Mouse (Mus musculus) brown adipose tissue, adult 24 weeks (tissue): ENCODE results near the gene Krtap19-3. TPM values are rescaled to one million over a fixed set of nuclear protein-coding genes. Genes with fewer than 3 reads are reported as not detected.

Experiments used
- H3K27ac ChIP-seq: fragments of 200-500 bp; replicated peaks from 2 replicates; pipeline ENCODE4 v1.5.1; 2012; ENCODE audit warnings: low read depth, mild to moderate bottlenecking, low read length
- H3K4me1 ChIP-seq: fragments of 200-500 bp; 2 replicates; pipeline ENCODE4 v1.6.1; 2012; ENCODE audit warnings: low read length, mixed read lengths; ENCODE audit not compliant: control insufficient read depth, insufficient read depth, insufficient read length
- H3K4me3 ChIP-seq: fragments of 200-500 bp; 2 replicates; pipeline ENCODE4 v1.5.1; 2012; ENCODE audit warnings: low read depth, mild to moderate bottlenecking, low read length, moderate library complexity; ENCODE audit not compliant: insufficient read depth
- polyA plus RNA-seq: library from polyadenylated mRNA; stranded (reverse); fragments of >200 nt; gene quantifications from 2 replicates; pipeline ENCODE4 v1.2.4, GENCODE M21; 2012; ENCODE audit not compliant: missing spikeins, insufficient read depth, insufficient read length

The Krtap19-3 gene
- not detected in 2 replicates for polyA plus RNA-seq

- no peak within 1 kb of the TSS for H3K27ac ChIP-seq
Observed at GRCm38 (mm10) chr16:88877938-88878337, at the start of gene Krtap19-3. Gene Krtap19-3 (minus strand): TSS chr16:88878038.

GRCm38 (mm10) chr16:88896357-88896756 is 18.5 kb upstream of the Krtap19-3 start, which contains the start of gene Krtap19-5:
Gene Krtap19-5 (minus strand): TSS chr16:88896457.
- Histone ChIP-seq H3K4me3 (no peak within 1 kb of the TSS), H3K4me1 (no peaks in the 10 kb centered on the region), H3K27ac (no peak within 1 kb of the TSS)

More at GRCm38 (mm10) chr16:88877938-88878337, at the start of gene Krtap19-3:
- H3K4me3 ChIP-seq: no peak within 1 kb of the TSS
- no peaks in the 10 kb centered on the region for H3K4me1 ChIP-seq

- no peak overlapping the region for H3K27ac ChIP-seq
Observed at GRCm38 (mm10) chr16:88886870-88887269, 9.0 kb upstream of the Krtap19-3 start.

GRCm38 (mm10) chr16:88884989-88885388 is 7.2 kb upstream of the Krtap19-3 start, which contains the start of gene Krtap19-4:
Gene Krtap19-4 (minus strand): TSS chr16:88885089.
- H3K27ac ChIP-seq: no peak within 1 kb of the TSS
- no peaks in the 10 kb centered on the region for H3K4me1 ChIP-seq
- no peak within 1 kb of the TSS for H3K4me3 ChIP-seq

More at GRCm38 (mm10) chr16:88886870-88887269, 9.0 kb upstream of the Krtap19-3 start:
- Histone ChIP-seq H3K4me3 (no peak overlapping the region), H3K4me1 (no peaks in the 10 kb centered on the region)

- Histone ChIP-seq H3K4me3 (no peak within 1 kb of the TSS), H3K4me1 (no peaks in the 10 kb centered on the region), H3K27ac (no peak within 1 kb of the TSS)
Observed at GRCm38 (mm10) chr16:88874169-88874568, 3.7 kb downstream of the Krtap19-3 start, which contains the start of gene Krtap19-2. Gene Krtap19-2 (minus strand): TSS chr16:88874269.

GRCm38 (mm10) chr16:88869311-88869710 is 8.5 kb downstream of the Krtap19-3 start, which contains the start of gene Krtap19-1:
Gene Krtap19-1 (minus strand): TSS chr16:88869411.
- H3K27ac ChIP-seq: no peak within 1 kb of the TSS
- no peaks in the 10 kb centered on the region for H3K4me1 ChIP-seq
- H3K4me3 ChIP-seq: no peak within 1 kb of the TSS

- no peak overlapping the region for H3K4me3 ChIP-seq
- H3K27ac ChIP-seq: no peak overlapping the region
- H3K4me1 ChIP-seq: no peaks in the 10 kb centered on the region
Observed at GRCm38 (mm10) chr16:88864887-88865407, 12.9 kb downstream of the Krtap19-3 start.

GRCm38 (mm10) chr16:88851450-88851849 is 26.4 kb downstream of the Krtap19-3 start:
- Histone ChIP-seq H3K4me3 (no peak overlapping the region), H3K4me1 (no peaks in the 10 kb centered on the region), H3K27ac (no peak overlapping the region)

- no peak overlapping the region for H3K27ac ChIP-seq
- H3K4me1 ChIP-seq: no peaks in the 10 kb centered on the region
- H3K4me3 ChIP-seq: no peak overlapping the region
Observed at GRCm38 (mm10) chr16:88848558-88848957, 29.3 kb downstream of the Krtap19-3 start.

GRCm38 (mm10) chr16:88847363-88847762 is 30.5 kb downstream of the Krtap19-3 start:
- H3K27ac ChIP-seq: no peak overlapping the region

More at GRCm38 (mm10) chr16:88847363-88847762, 30.5 kb downstream of the Krtap19-3 start:
- Histone ChIP-seq H3K4me1 (no peaks in the 10 kb centered on the region), H3K4me3 (no peak overlapping the region)

Other genes with a start within 250 kb of the Krtap19-3 start
- not detected in 2 replicates for gene Krtap26-1, start 230.2 kb downstream of the Krtap19-3 start, polyA plus RNA-seq
- not detected in 2 replicates for gene Krtap27-1, start 206.4 kb downstream of the Krtap19-3 start, polyA plus RNA-seq
- gene 2310061N02Rik, start 170.1 kb downstream of the Krtap19-3 start, polyA plus RNA-seq: not detected in 2 replicates
- gene Krtap13-1, start 149.2 kb downstream of the Krtap19-3 start, polyA plus RNA-seq: not detected in 2 replicates
- gene Krtap13, start 126.4 kb downstream of the Krtap19-3 start, polyA plus RNA-seq: not detected in 2 replicates
- not detected in 2 replicates for gene 2310034C09Rik, start 119.2 kb downstream of the Krtap19-3 start, polyA plus RNA-seq
- not detected in 2 replicates for gene 2310057N15Rik, start 103.8 kb downstream of the Krtap19-3 start, polyA plus RNA-seq
- not detected in 2 replicates for gene Gm5965, start 100.1 kb downstream of the Krtap19-3 start, polyA plus RNA-seq
- gene Gm20741, start 65.8 kb downstream of the Krtap19-3 start, polyA plus RNA-seq: not detected in 2 replicates
- gene Krtap15, start 57.8 kb downstream of the Krtap19-3 start, polyA plus RNA-seq: not detected in 2 replicates
- gene Krtap14, start 51.9 kb downstream of the Krtap19-3 start, polyA plus RNA-seq: not detected in 2 replicates
- not detected in 2 replicates for gene Krtap19-1, start 8.6 kb downstream of the Krtap19-3 start, polyA plus RNA-seq
- gene Krtap19-2, start 3.8 kb downstream of the Krtap19-3 start, polyA plus RNA-seq: not detected in 2 replicates
- gene Krtap19-4, start 7.1 kb upstream of the Krtap19-3 start, polyA plus RNA-seq: not detected in 2 replicates
- not detected in 2 replicates for gene Krtap19-5, start 18.4 kb upstream of the Krtap19-3 start, polyA plus RNA-seq
- not detected in 2 replicates for gene Krtap19-9b, start 54.2 kb upstream of the Krtap19-3 start, polyA plus RNA-seq
- not detected in 2 replicates for gene Krtap16-3, start 84.8 kb upstream of the Krtap19-3 start, polyA plus RNA-seq
- gene Krtap22-2, start 132.7 kb upstream of the Krtap19-3 start, polyA plus RNA-seq: not detected in 2 replicates
- not detected in 2 replicates for gene Gm10229, start 137.2 kb upstream of the Krtap19-3 start, polyA plus RNA-seq
- gene Krtap6-1, start 153.7 kb upstream of the Krtap19-3 start, polyA plus RNA-seq: not detected in 2 replicates
- gene Gm10228, start 163.4 kb upstream of the Krtap19-3 start, polyA plus RNA-seq: not detected in 2 replicates
- not detected in 2 replicates for gene Krtap6-5, start 169.8 kb upstream of the Krtap19-3 start, polyA plus RNA-seq
- gene 1110025L11Rik, start 186.0 kb upstream of the Krtap19-3 start, polyA plus RNA-seq: not detected in 2 replicates
- gene Krtap6-3, start 206.0 kb upstream of the Krtap19-3 start, polyA plus RNA-seq: not detected in 2 replicates